Mouse (Mus musculus): ENCODE measurements at regions not wholly inside any gene's neighbourhood (a gene's known extent, or its start where the extent isn't known, plus 50 kb on each side); places are given as distances from the start of the nearest gene placed in this dataset.

GRCm38 (mm10) chr12:21492549-21493291 lies 75.3 kb upstream of the Ywhaq start:
- no peak for DNase-seq (ENCODE audit: low spot score in 2 of 2)

GRCm38 (mm10) chr12:21481644-21482043 lies 64.2 kb upstream of the Ywhaq start:
- DNase-seq (ENCODE audit: low spot score in 2 of 2), result peak in 1 of 2 experiments; percentile 19

- DNase-seq (ENCODE audit: low spot score in 2 of 2), result no peak
Observed at GRCm38 (mm10) chr12:21480226-21480625, 62.8 kb upstream of the Ywhaq start.

- DNase-seq (ENCODE audit: low spot score in 2 of 2), result no peak
Observed at GRCm38 (mm10) chr12:21479251-21479650, 61.8 kb upstream of the Ywhaq start.

GRCm38 (mm10) chr12:21476516-21476915 lies 59.1 kb upstream of the Ywhaq start:
- DNase-seq (ENCODE audit: low spot score in 2 of 2), result no peak

GRCm38 (mm10) chr12:21472951-21473710 lies 55.7 kb upstream of the Ywhaq start:
- no peak for DNase-seq (ENCODE audit: low spot score in 2 of 2)

GRCm38 (mm10) chr12:21472487-21472886 lies 55.0 kb upstream of the Ywhaq start:
- no peak for DNase-seq (ENCODE audit: low spot score in 2 of 2)

- DNase-seq (ENCODE audit: low spot score in 2 of 2), result no peak
Observed at GRCm38 (mm10) chr12:21471986-21472385, 54.5 kb upstream of the Ywhaq start.

GRCm38 (mm10) chr12:21470286-21470685 lies 52.8 kb upstream of the Ywhaq start:
- no peak for DNase-seq (ENCODE audit: low spot score in 2 of 2)
